Mouse (Mus musculus) kidney, adult 2 months (tissue): ENCODE measurements around the gene Fam180a.

ENCODE experiments used
- CTCF ChIP-seq: fragments of 200-500 bp; conservative IDR thresholded peaks from 2 replicates; pipeline ENCODE4 v1.5.1; 2011; ENCODE audit warnings: low read depth, mild to moderate bottlenecking, control low read depth, low read length, moderate library complexity, mixed read lengths; ENCODE audit not compliant: insufficient read depth, insufficient read length
- POLR2A ChIP-seq: fragments of 200-500 bp; IDR thresholded peaks from one replicate; pipeline ENCODE4 v1.6.1; 2011; ENCODE audit warnings: low read depth, low read length, control low read depth

- TF ChIP-seq CTCF = peak; percentile 28; the same call in 1 of the 2 replicates
- no peak for TF ChIP-seq POLR2A
These were observed 8.3 kb upstream of the Fam180a start for GRCm38 (mm10) chr6:35334278-35334677.
